Mouse (Mus musculus) lung, embryonic 16.5 days (tissue): Measurements from ENCODE around the gene Ovgp1. TPM values are rescaled to one million over a fixed set of nuclear protein-coding genes. Genes with fewer than 3 reads are reported as not detected.

Experiments used
- ATAC-seq: fragments of 200-750 bp; cut with Nextera tagmentation; 2 replicates; pipeline ENCODE4 v1.8.0; 2017; ENCODE audit warnings: low read depth, mild to moderate bottlenecking, moderate library complexity
- H3K27ac ChIP-seq: fragments of 300-500 bp; sonication (generic); 2 replicates; pipeline ENCODE4 v1.5.1; 2014; ENCODE audit warnings: mild to moderate bottlenecking, control low read depth, low read length
- H3K27me3 ChIP-seq: fragments of 300-500 bp; sonication (generic); 2 replicates; pipeline ENCODE4 v1.6.1; 2014; ENCODE audit warnings: low read depth, low read length, mixed read lengths; ENCODE audit not compliant: control insufficient read depth, insufficient read depth
- H3K36me3 ChIP-seq: fragments of 300-500 bp; sonication (generic); 2 replicates; pipeline ENCODE4 v1.6.1; 2014; ENCODE audit warnings: low read length; ENCODE audit not compliant: control insufficient read depth, insufficient read depth
- H3K4me1 ChIP-seq: fragments of 300-500 bp; sonication (generic); replicated peaks from 2 replicates; pipeline ENCODE4 v1.6.1; 2014; ENCODE audit warnings: low read length, mixed read lengths; ENCODE audit not compliant: control insufficient read depth, insufficient read depth
- H3K4me2 ChIP-seq: fragments of 300-500 bp; sonication (generic); 2 replicates; pipeline ENCODE4 v1.6.1; 2014; ENCODE audit warnings: low read depth, low read length, control low read depth
- H3K4me3 ChIP-seq: fragments of 300-500 bp; sonication (generic); 2 replicates; pipeline ENCODE4 v1.5.1; 2014; ENCODE audit warnings: mild to moderate bottlenecking, low read length, control low read depth
- H3K9ac ChIP-seq: fragments of 300-500 bp; sonication (generic); 2 replicates; pipeline ENCODE4 v1.6.1; 2014; ENCODE audit warnings: low read length, control low read depth
- H3K9me3 ChIP-seq: fragments of 300-500 bp; sonication (generic); 2 replicates; pipeline ENCODE4 v1.6.1; 2016; ENCODE audit warnings: low read length; ENCODE audit not compliant: control insufficient read depth
- WGBS: fragments of 180-500 bp; shearing (Covaris S2); extraction: QIAGEN DNeasy Blood & Tissue Kit; methylation state at CpG from one replicate; pipeline ENCODE4 v1.1.7; 2014; 5-methylcytosine and 5-hydroxymethylcytosine counted together
- polyA plus RNA-seq: library from polyadenylated mRNA; unstranded; fragments of >200 nt; fragmentation: Nextera tagmentation; extraction: Ambion mirVana; gene quantifications from 2 replicates; pipeline ENCODE4 v1.2.1, GENCODE M21; 2015

Gene Ovgp1
- polyA plus RNA-seq: 0.97 and 2.1 TPM in 2 replicates

DNA sequence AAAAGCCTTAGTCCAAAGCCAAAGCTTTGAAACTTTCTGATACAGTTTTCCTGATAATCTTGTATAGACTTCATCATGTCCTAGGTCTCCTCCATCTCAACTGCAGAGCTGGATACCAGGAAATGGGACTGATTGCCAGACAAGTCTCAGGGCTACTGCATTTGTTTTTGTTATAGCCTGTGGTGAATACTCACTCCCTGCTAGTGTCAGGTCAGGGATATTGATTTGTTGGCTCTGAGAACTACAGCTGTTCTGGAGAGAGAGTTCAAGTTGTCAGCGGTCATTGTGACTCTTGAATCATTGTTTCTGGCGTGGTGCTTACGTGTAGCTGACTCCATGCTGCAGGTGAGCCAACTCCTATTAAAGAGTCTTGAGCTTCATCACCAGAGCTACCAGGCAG is at the start of gene Ovgp1:
TSS of gene Ovgp1 (plus strand) at position 301 of the 400 bp plus-strand sequence.
- ATAC-seq: no peak
- peaks cover 6% of the 10 kb centered on the region for H3K36me3 ChIP-seq
- 69% methylated on average over 3 of the region's 3 CpGs for WGBS
- no peaks in the 10 kb centered on the region for H3K9me3 ChIP-seq
- no peaks in the 10 kb centered on the region for H3K27me3 ChIP-seq
- no peak within 1 kb of the TSS for H3K4me2 ChIP-seq
- no peak within 1 kb of the TSS for H3K27ac ChIP-seq
- H3K9ac ChIP-seq: no peak within 1 kb of the TSS
- no peaks in the 10 kb centered on the region for H3K4me1 ChIP-seq
- H3K4me3 ChIP-seq: no peak within 1 kb of the TSS

- H3K9ac ChIP-seq: no peak overlapping the region
- no peaks in the 10 kb centered on the region for H3K4me1 ChIP-seq
- no peak overlapping the region for H3K27ac ChIP-seq
- no peak overlapping the region for H3K4me3 ChIP-seq
- no peaks in the 10 kb centered on the region for H3K36me3 ChIP-seq
- 75% methylated on average over 9 of the region's 9 CpGs for WGBS
- no peaks in the 10 kb centered on the region for H3K9me3 ChIP-seq
- H3K4me2 ChIP-seq: no peak overlapping the region
- H3K27me3 ChIP-seq: no peaks in the 10 kb centered on the region
- ATAC-seq: no peak
Measured at GRCm38 (mm10) chr3:105924616-105925015, 48.9 kb upstream of the Ovgp1 start.

GRCm38 (mm10) chr3:105927561-105928194 is 45.8 kb upstream of the Ovgp1 start:
- Histone ChIP-seq H3K9me3 (no peaks in the 10 kb centered on the region), H3K9ac (no peak overlapping the region), H3K4me1 (no peaks in the 10 kb centered on the region), H3K4me3 (no peak overlapping the region), H3K36me3 (no peaks in the 10 kb centered on the region; the same call in 1 of the 2 replicates), H3K4me2 (no peak overlapping the region), H3K27me3 (no peaks in the 10 kb centered on the region), H3K27ac (no peak overlapping the region)
- 74% methylated on average over 7 of the region's 7 CpGs for WGBS
- no peak for ATAC-seq

DNA sequence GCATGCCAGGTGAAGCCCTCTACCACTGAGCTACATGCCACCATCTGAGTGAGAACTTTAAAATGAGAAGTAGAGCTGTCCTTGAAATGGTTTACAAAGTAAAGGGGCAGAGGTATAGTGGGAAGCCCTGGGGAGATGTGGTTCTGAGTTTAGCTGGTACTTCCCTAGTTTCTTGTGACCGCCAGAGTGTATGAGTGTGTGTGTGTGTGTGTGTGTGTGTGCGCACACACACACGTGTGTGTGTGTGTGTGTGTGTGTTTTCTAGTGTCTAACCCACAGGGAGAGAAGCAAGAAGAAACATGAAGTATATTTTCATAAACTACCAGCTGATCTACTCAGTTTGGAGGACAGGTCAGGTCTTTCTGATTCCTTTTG is 45.3 kb upstream of the Ovgp1 start:
- Histone ChIP-seq H3K9ac (no peak overlapping the region), H3K9me3 (no peaks in the 10 kb centered on the region), H3K4me2 (no peak overlapping the region), H3K27me3 (no peaks in the 10 kb centered on the region), H3K36me3 (no peaks in the 10 kb centered on the region; the same call in 1 of the 2 replicates), H3K4me1 (no peaks in the 10 kb centered on the region), H3K4me3 (no peak overlapping the region), H3K27ac (no peak overlapping the region)
- 85% methylated on average over 3 of the region's 3 CpGs for WGBS
- ATAC-seq: no peak

DNA sequence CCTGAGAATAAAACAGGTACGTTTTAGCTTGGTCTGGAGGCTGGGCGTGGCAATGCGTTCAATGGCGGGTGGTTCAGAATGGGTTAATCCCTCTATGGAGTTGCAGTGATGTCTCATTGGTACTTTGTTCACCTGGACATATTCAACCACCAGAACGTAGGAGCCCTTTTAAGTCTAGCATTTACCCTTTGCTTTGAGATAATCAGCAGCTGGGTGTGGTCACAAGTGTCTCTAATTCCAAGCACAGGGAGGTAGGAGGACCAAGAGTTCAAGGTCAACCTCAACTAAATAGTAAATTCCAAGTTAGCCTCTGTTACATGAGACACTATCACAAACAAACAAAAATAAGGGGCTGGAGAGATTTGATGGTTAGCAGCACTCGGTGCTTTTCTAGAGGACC is 44.7 kb upstream of the Ovgp1 start:
- Histone ChIP-seq H3K4me3 (no peak overlapping the region), H3K27ac (no peak overlapping the region), H3K27me3 (no peaks in the 10 kb centered on the region), H3K4me1 (no peaks in the 10 kb centered on the region), H3K36me3 (no peaks in the 10 kb centered on the region; the same call in 1 of the 2 replicates), H3K9me3 (no peaks in the 10 kb centered on the region), H3K9ac (no peak overlapping the region), H3K4me2 (no peak overlapping the region)
- no peak for ATAC-seq
- 83% methylated on average over 6 of the region's 6 CpGs for WGBS

DNA sequence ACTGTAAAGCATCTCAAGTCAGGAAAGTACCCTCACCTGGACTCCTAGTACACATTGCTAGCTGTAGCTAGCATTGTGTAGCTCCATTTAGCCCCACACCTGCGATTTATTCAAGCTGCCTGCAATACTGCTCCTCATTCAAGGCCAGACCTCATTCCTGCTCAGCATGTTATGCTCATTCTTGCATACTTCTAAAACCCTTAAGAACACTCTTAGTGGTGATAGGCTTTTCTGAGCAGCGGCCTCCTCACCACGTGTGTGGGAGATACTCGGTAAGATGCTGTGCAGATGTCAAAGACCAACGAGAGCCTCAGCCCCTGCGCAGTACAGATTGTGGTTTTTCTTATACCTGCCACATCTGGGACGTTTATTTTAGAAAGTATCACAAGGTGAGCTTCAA is 43.7 kb upstream of the Ovgp1 start:
- H3K9ac ChIP-seq: no peak overlapping the region
- peaks cover 3% of the 10 kb centered on the region for H3K4me1 ChIP-seq
- H3K27me3 ChIP-seq: no peaks in the 10 kb centered on the region
- no peaks in the 10 kb centered on the region; the same call in 1 of the 2 replicates for H3K36me3 ChIP-seq
- no peaks in the 10 kb centered on the region for H3K9me3 ChIP-seq
- no peak overlapping the region for H3K27ac ChIP-seq
- no peak overlapping the region for H3K4me2 ChIP-seq
- 64% methylated on average over 7 of the region's 7 CpGs for WGBS
- ATAC-seq: no peak
- H3K4me3 ChIP-seq: no peak overlapping the region

DNA sequence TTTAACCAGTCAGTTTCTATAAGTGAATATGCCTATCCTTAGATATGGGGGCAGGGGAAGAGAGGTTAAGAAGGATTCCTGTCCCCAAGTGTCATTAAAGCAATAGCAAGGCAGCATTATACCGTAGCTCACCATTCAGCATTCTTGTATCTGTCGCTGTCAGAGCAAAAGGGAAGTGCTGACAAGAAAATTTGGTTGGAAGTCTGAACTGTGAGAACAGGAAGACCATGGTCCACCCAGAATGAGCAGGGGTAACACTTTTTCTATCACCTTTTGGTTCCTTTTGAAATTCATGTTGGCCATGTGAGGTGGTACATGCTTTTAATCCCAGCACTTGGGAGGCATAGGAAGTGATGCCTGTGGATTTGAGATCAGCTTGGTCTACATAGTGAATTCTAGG is 42.4 kb upstream of the Ovgp1 start:
- Histone ChIP-seq H3K4me3 (no peak overlapping the region), H3K9ac (no peak overlapping the region), H3K4me1 (peaks cover 6% of the 10 kb centered on the region), H3K27me3 (no peaks in the 10 kb centered on the region), H3K4me2 (no peak overlapping the region), H3K9me3 (no peaks in the 10 kb centered on the region), H3K27ac (no peak overlapping the region), H3K36me3 (no peaks in the 10 kb centered on the region; the same call in 1 of the 2 replicates)
- ATAC-seq: no peak
- WGBS: 83% methylated on average over 2 of the region's 2 CpGs

GRCm38 (mm10) chr3:105932240-105933071 is 41.1 kb upstream of the Ovgp1 start, which contains the start of gene I830077J02Rik:
I830077J02Rik (minus strand) TSS chr3:105932664.
- no peaks in the 10 kb centered on the region for H3K27me3 ChIP-seq
- no peak for ATAC-seq
- peaks cover 6% of the 10 kb centered on the region for H3K4me1 ChIP-seq
- no peaks in the 10 kb centered on the region for H3K9me3 ChIP-seq
- H3K27ac ChIP-seq: no peak within 1 kb of the TSS
- no peaks in the 10 kb centered on the region; the same call in 1 of the 2 replicates for H3K36me3 ChIP-seq
- WGBS: 62% methylated on average over 8 of the region's 8 CpGs
- no peak within 1 kb of the TSS for H3K9ac ChIP-seq
- no peak within 1 kb of the TSS for H3K4me3 ChIP-seq
- H3K4me2 ChIP-seq: no peak within 1 kb of the TSS

DNA sequence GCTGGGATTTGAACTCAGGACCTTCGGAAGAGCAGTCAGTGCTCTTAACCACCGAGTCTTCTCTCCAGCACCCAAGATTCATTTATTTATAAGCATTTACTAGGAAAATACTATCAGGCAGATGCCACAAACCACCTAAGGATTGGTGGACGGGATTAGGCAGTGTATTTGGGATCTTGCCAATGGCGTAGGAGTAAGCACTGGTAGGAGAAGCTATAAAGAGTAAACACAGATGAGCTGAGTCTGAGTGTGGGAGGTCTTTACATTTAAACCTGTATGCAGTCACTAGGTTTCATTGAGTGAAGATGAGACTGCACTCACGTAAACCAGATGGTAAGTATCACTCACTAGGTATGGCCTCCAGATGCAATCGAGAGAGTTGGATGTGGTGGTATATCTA is 39.6 kb upstream of the Ovgp1 start:
- Histone ChIP-seq H3K9ac (no peak overlapping the region), H3K36me3 (no peaks in the 10 kb centered on the region; the same call in 1 of the 2 replicates), H3K4me1 (peaks cover 6% of the 10 kb centered on the region), H3K27me3 (no peaks in the 10 kb centered on the region), H3K4me3 (no peak overlapping the region), H3K4me2 (no peak overlapping the region), H3K27ac (no peak overlapping the region), H3K9me3 (no peaks in the 10 kb centered on the region)
- 88% methylated on average over 6 of the region's 6 CpGs for WGBS
- ATAC-seq: no peak
